Mouse (Mus musculus) gastrocnemius, postnatal 14 days (tissue): ENCODE data around the gene Cdk2ap2. TPM values are rescaled to one million over a fixed set of nuclear protein-coding genes. Genes with fewer than 3 reads are reported as not detected.
"Not testable (repeated sequence)": the region's sequence is repeated elsewhere in the genome, so short reads cannot be mapped to it uniquely, and the experiment has no call there.

Experiments
- DNase-seq: peaks from one replicate; pipeline ENCODE4 v3.0.0; 2021; ENCODE audit warnings: mixed read lengths
- intact Hi-C: fragments of 180-260 bp; cut with DNase I; formaldehyde crosslinking; loops from one replicate; pipeline ENCODE4 v1.15.1; 2025; ENCODE audit warnings: low total_unique reads
- total RNA-seq, 2 experiments: library from RNA; stranded (reverse); gene quantifications; 2 replicates each; pipeline ENCODE4 v1.2.3; 2021

The Cdk2ap2 gene
- total RNA-seq, 2 experiments from 2014 or later, result 17.3 to 17.5 TPM

- intact Hi-C loops, result no loop called here
- DNase-seq, result no peak
Measured at GRCm38 (mm10) chr19:4112063-4112960, 15.3 kb downstream of the Cdk2ap2 start.

GRCm38 (mm10) chr19:4113186-4113805, 16.3 kb downstream of the Cdk2ap2 start:
- intact Hi-C loops, result no loop called here

GRCm38 (mm10) chr19:4113806-4114230, 16.8 kb downstream of the Cdk2ap2 start:
- intact Hi-C loops, result no loop called here
- no peak for DNase-seq

More at GRCm38 (mm10) chr19:4113186-4113805, 16.3 kb downstream of the Cdk2ap2 start:
- DNase-seq, result peak; percentile 81

GRCm38 (mm10) chr19:4114551-4114950, 17.6 kb downstream of the Cdk2ap2 start:
- intact Hi-C loops, result no loop called here

GRCm38 (mm10) chr19:4115144-4115543, 18.2 kb downstream of the Cdk2ap2 start:
- intact Hi-C loops, result no loop called here

More at GRCm38 (mm10) chr19:4114551-4114950, 17.6 kb downstream of the Cdk2ap2 start:
- no peak for DNase-seq

GRCm38 (mm10) chr19:4115816-4116215, 18.8 kb downstream of the Cdk2ap2 start:
- intact Hi-C loops, result no loop called here
- no peak for DNase-seq

More at GRCm38 (mm10) chr19:4115144-4115543, 18.2 kb downstream of the Cdk2ap2 start:
- DNase-seq, result no peak

- no peak for DNase-seq
- intact Hi-C loops, result no loop called here
Measured at GRCm38 (mm10) chr19:4117006-4117405, 20.0 kb downstream of the Cdk2ap2 start.

GRCm38 (mm10) chr19:4118350-4118749, 21.4 kb downstream of the Cdk2ap2 start:
- intact Hi-C loops, result no loop called here
- DNase-seq, result no peak

- intact Hi-C loops, result no loop called here
- DNase-seq, result no peak
Measured at GRCm38 (mm10) chr19:4119716-4120487, 22.9 kb downstream of the Cdk2ap2 start.

- intact Hi-C loops, result no loop called here
Measured at GRCm38 (mm10) chr19:4120496-4120895, 23.5 kb downstream of the Cdk2ap2 start.

GRCm38 (mm10) chr19:4121097-4121805, 24.3 kb downstream of the Cdk2ap2 start:
- DNase-seq, result peak; percentile 98
- intact Hi-C loops, result no loop called here

More at GRCm38 (mm10) chr19:4120496-4120895, 23.5 kb downstream of the Cdk2ap2 start:
- no peak for DNase-seq

GRCm38 (mm10) chr19:4121896-4122295, 24.9 kb downstream of the Cdk2ap2 start:
- DNase-seq, intact Hi-C loops: not testable (repeated sequence)

- no peak for DNase-seq
- intact Hi-C loops, result no loop called here
Measured at GRCm38 (mm10) chr19:4122411-4123370, 25.7 kb downstream of the Cdk2ap2 start.

GRCm38 (mm10) chr19:4124432-4124831, 27.4 kb downstream of the Cdk2ap2 start:
- no peak for DNase-seq
- intact Hi-C loops, result no loop called here

GRCm38 (mm10) chr19:4125268-4125667, 28.3 kb downstream of the Cdk2ap2 start:
- intact Hi-C loops, DNase-seq: not testable (repeated sequence)

- intact Hi-C loops, result no loop called here
- peak; percentile 99 for DNase-seq
Measured at GRCm38 (mm10) chr19:4125741-4126696, 29.0 kb downstream of the Cdk2ap2 start, which contains the start of gene Aip. TSS of gene Aip (minus strand) at chr19:4125858.
